Comparison of ENCODE assay signal across 22 mouse cellular contexts in the genomic region with DNA sequence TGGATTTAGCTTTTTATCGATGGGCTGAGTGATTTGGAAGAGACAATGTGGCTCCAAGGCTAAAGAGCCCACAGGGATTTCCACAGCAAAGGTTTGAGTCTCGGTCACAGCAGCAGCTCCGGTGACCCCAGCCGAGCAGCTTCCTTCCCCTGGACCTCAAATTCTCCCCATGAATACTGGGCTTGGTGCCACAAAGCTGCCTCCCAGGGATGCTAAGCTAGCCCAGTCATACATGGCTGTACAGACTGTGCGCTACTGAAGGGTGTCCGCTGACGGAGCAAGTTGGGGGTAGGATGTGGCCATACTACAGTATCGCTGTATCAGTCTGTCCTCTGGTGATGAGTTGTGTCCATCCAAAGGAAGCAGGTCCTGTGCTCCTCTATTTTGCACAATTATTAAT.
"Had no signal": no experiment of that assay in that cellular context is flagged by ENCODE, and none has a peak within 500 bp of the region (broad histone marks: within the 10 kb centered on the region; RNA-seq: fewer than 3 reads in every experiment).

No protein-coding gene starts in this region.

- H3K36me3 ChIP-seq: heart, embryonic 10.5 days; heart, embryonic 12.5 days; hindbrain, embryonic 13.5 days; hindbrain, embryonic 15.5 days; limb, embryonic 10.5 days; limb, embryonic 12.5 days; liver, embryonic 13.5 days; liver, embryonic 15.5 days had no signal

- H3K4me3 ChIP-seq: heart, embryonic 10.5 days; heart, embryonic 12.5 days; hindbrain, embryonic 13.5 days; hindbrain, embryonic 15.5 days; layer of hippocampus, adult 2 months; left cerebral cortex, adult 2 months; limb, embryonic 10.5 days; limb, embryonic 12.5 days; liver, embryonic 13.5 days; liver, embryonic 15.5 days had no signal

- H3K9me3 ChIP-seq: heart, embryonic 10.5 days; heart, embryonic 12.5 days; hindbrain, embryonic 13.5 days; hindbrain, embryonic 15.5 days; limb, embryonic 10.5 days; limb, embryonic 12.5 days; liver, embryonic 13.5 days; liver, embryonic 15.5 days had no signal

- H3K27ac ChIP-seq: heart, embryonic 10.5 days; hindbrain, embryonic 13.5 days; hindbrain, embryonic 15.5 days; hindbrain, postnatal 0 days; layer of hippocampus, adult 2 months; left cerebral cortex, adult 2 months; limb, embryonic 10.5 days; limb, embryonic 12.5 days; liver, embryonic 13.5 days; liver, embryonic 15.5 days had no signal

- ATAC-seq: hindbrain, postnatal 0 days; intestine, embryonic 16.5 days had no signal

- H3K27me3 ChIP-seq: hindbrain, embryonic 13.5 days; hindbrain, embryonic 15.5 days had no signal

- DNase-seq: gastrocnemius, postnatal 14 days; gastrocnemius, postnatal 36 days; heart, adult 18-20 months; heart, postnatal 10 days; kidney, adult 11 months; kidney, adult 8-10 months; kidney, postnatal 10 days; kidney, postnatal 25 days; kidney, postnatal 4 days; liver; liver, embryonic 13.5 days had no signal
